ENCODE assay signal across 8 mouse cellular contexts in the genomic region with DNA sequence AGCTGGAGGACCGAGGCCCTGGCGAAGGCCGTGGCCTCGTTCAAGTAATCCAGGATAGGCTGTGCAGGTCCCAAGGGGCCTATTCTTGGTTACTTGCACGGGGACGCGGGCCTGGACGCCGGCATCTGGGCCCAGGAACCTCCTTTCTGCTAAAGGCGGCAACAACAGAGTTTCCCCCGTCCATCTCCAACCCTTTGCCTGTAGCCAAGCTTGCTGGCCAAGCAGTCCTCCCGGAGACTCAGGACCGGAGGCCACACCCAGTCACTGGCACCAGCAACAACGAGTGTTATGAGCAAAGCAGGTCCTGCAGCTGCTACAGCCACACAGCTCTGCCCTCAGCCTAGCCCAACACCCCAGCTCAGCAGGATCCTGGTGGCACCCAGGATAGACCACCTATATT. TPM values are rescaled to one million over a fixed set of nuclear protein-coding genes. Genes with fewer than 3 reads are reported as not detected.
DNase-seq lines count a peak whose midpoint lies in the region; ATAC-seq and TF ChIP-seq lines count a peak whose summit lies in the region.

No protein-coding gene starts in this region.

- WGBS in neural tube, embryonic 13.5 days: 75% methylated on average over 14 of the region's 14 CpGs
- 74% methylated on average over 14 of the region's 14 CpGs for WGBS in kidney, postnatal 0 days
- 73% methylated on average over 14 of the region's 14 CpGs for WGBS in stomach, postnatal 0 days
- 85% methylated on average over 14 of the region's 14 CpGs for WGBS in liver, postnatal 0 days (ENCODE audit: insufficient replicate concordance)

- no peak for ATAC-seq in neural tube, embryonic 13.5 days (ENCODE audit: low read depth)
- no peak for ATAC-seq in kidney, postnatal 0 days (replicated peaks; ENCODE audit: low FRiP score, low read depth)
- no peak for ATAC-seq in stomach, postnatal 0 days (ENCODE audit: low FRiP score, low TSS enrichment)
- no peak for ATAC-seq in liver, postnatal 0 days

- H3K27me3 ChIP-seq in neural tube, embryonic 13.5 days: no peaks in the 10 kb centered on the region
- H3K27me3 ChIP-seq in kidney, postnatal 0 days (ENCODE audit: insufficient read depth, low read length): no peaks in the 10 kb centered on the region
- H3K27me3 ChIP-seq in stomach, postnatal 0 days (ENCODE audit: control insufficient read depth, insufficient read depth, low read length): no peaks in the 10 kb centered on the region
- H3K27me3 ChIP-seq in liver, postnatal 0 days (ENCODE audit: insufficient read depth, low read length): no peaks in the 10 kb centered on the region

- H3K36me3 ChIP-seq in neural tube, embryonic 13.5 days: peaks cover 3% of the 10 kb centered on the region; the same call in 1 of the 2 replicates
- peaks cover 31% of the 10 kb centered on the region for H3K36me3 ChIP-seq in kidney, postnatal 0 days (ENCODE audit: insufficient read depth, low read length)
- peaks cover 12% of the 10 kb centered on the region for H3K36me3 ChIP-seq in stomach, postnatal 0 days (ENCODE audit: control insufficient read depth, insufficient read depth, low read length)
- peaks cover 22% of the 10 kb centered on the region for H3K36me3 ChIP-seq in liver, postnatal 0 days (replicated peaks; ENCODE audit: insufficient read depth, low read length)

- peaks cover 60% of the 10 kb centered on the region for H3K4me1 ChIP-seq in neural tube, embryonic 13.5 days (replicated peaks)
- peaks cover 7% of the 10 kb centered on the region; the same call in 1 of the 2 replicates for H3K4me1 ChIP-seq in kidney, postnatal 0 days (replicated peaks; ENCODE audit: insufficient read depth, low read length)
- H3K4me1 ChIP-seq in stomach, postnatal 0 days (replicated peaks; ENCODE audit: control insufficient read depth, insufficient read depth): no peaks in the 10 kb centered on the region
- no peaks in the 10 kb centered on the region for H3K4me1 ChIP-seq in liver, postnatal 0 days (ENCODE audit: insufficient read depth)

- DNase-seq in neural tube, embryonic 10.5 days (ENCODE audit: extremely low spot score, low spot score): no peak
- DNase-seq in gastrocnemius, postnatal 36 days: peak; percentile 72 to 78
- no peak for DNase-seq in kidney, postnatal 0 days (ENCODE audit: low spot score)
- no peak for DNase-seq in stomach, postnatal 0 days (ENCODE audit: low spot score)
- DNase-seq in liver, postnatal 0 days: no peak
- DNase-seq in cerebellum, adult 9-11 months: no peak
- DNase-seq in frontal cortex, postnatal 25 days (ENCODE audit: low spot score in 2 of 2): no peak

- 0 out of 2 replicates have a peak overlapping the region, but pooled peaks have one; percentile 9 for H3K9ac ChIP-seq in neural tube, embryonic 13.5 days
- no peak overlapping the region for H3K9ac ChIP-seq in kidney, postnatal 0 days (ENCODE audit: low read depth, low read length)
- peak overlapping the region; percentile 13; the same call in 1 of the 2 replicates for H3K9ac ChIP-seq in stomach, postnatal 0 days (ENCODE audit: low read length)
- no peak overlapping the region for H3K9ac ChIP-seq in liver, postnatal 0 days (replicated peaks)

- TF ChIP-seq EP300 in stomach, postnatal 0 days (optimal IDR thresholded peaks at IDR 0.05): no peak
- no peak for TF ChIP-seq EP300 in liver, postnatal 0 days (IDR thresholded peaks at IDR 0.05; ENCODE audit: low read depth)

- no peak for TF ChIP-seq CTCF in kidney, postnatal 0 days (IDR thresholded peaks at IDR 0.05; ENCODE audit: low read depth)
- TF ChIP-seq CTCF in stomach, postnatal 0 days (IDR thresholded peaks at IDR 0.05; ENCODE audit: low read depth): no peak
- TF ChIP-seq CTCF in liver, postnatal 0 days (IDR thresholded peaks at IDR 0.05; ENCODE audit: low read depth): no peak

- no peaks in the 10 kb centered on the region for H3K9me3 ChIP-seq in neural tube, embryonic 13.5 days
- no peaks in the 10 kb centered on the region for H3K9me3 ChIP-seq in kidney, postnatal 0 days (replicated peaks; ENCODE audit: low read length)
- H3K9me3 ChIP-seq in stomach, postnatal 0 days (ENCODE audit: control insufficient read depth, low read length): no peaks in the 10 kb centered on the region
- H3K9me3 ChIP-seq in liver, postnatal 0 days (ENCODE audit: low read length): no peaks in the 10 kb centered on the region

- H3K27ac ChIP-seq in neural tube, embryonic 13.5 days (replicated peaks): peak overlapping the region; percentile 82
- 0 out of 2 replicates have a peak overlapping the region, but pooled peaks have one; percentile 2 for H3K27ac ChIP-seq in kidney, postnatal 0 days
- no peak overlapping the region for H3K27ac ChIP-seq in stomach, postnatal 0 days (replicated peaks)
- H3K27ac ChIP-seq in liver, postnatal 0 days (ENCODE audit: low read depth): no peak overlapping the region

- no peak overlapping the region for H3K4me2 ChIP-seq in neural tube, embryonic 13.5 days
- no peak overlapping the region for H3K4me2 ChIP-seq in kidney, postnatal 0 days (ENCODE audit: low read length)
- no peak overlapping the region for H3K4me2 ChIP-seq in stomach, postnatal 0 days (replicated peaks; ENCODE audit: low read depth)
- no peak overlapping the region for H3K4me2 ChIP-seq in liver, postnatal 0 days (ENCODE audit: low read depth, low read length)

- H3K4me3 ChIP-seq in neural tube, embryonic 13.5 days: no peak overlapping the region
- H3K4me3 ChIP-seq in kidney, postnatal 0 days (replicated peaks; ENCODE audit: low read depth, low read length): no peak overlapping the region
- H3K4me3 ChIP-seq in stomach, postnatal 0 days (ENCODE audit: low read depth, low read length): no peak overlapping the region
- H3K4me3 ChIP-seq in liver, postnatal 0 days (ENCODE audit: low read depth, low read length): no peak overlapping the region

- intact Hi-C loops in gastrocnemius, postnatal 36 days (cut with DNase I): no loop called here

RNA-seq across cellular contexts. Expression of gene Vill, which starts 20.8 kb away (rescaled TPM):
- 6.8 and 6.9 TPM in 2 replicates for polyA plus RNA-seq in neural tube, embryonic 13.5 days (2015; fragmentation: Nextera tagmentation; extraction: Ambion mirVana)
- total RNA-seq in gastrocnemius, postnatal 36 days (2021): under 1 TPM; 0.18 to 0.81 TPM
- 38.8 and 41.8 TPM in 2 replicates for polyA plus RNA-seq in kidney, postnatal 0 days (2015; fragmentation: Nextera tagmentation; extraction: Ambion mirVana)
- 55.0 and 61.3 TPM in 2 replicates for polyA plus RNA-seq in stomach, postnatal 0 days (2015; fragmentation: Nextera tagmentation; extraction: Ambion mirVana)
- polyA plus RNA-seq in liver, postnatal 0 days (2015; fragmentation: Nextera tagmentation; extraction: Ambion mirVana): 8.3 and 9.3 TPM in 2 replicates

Comparison
In these comparisons a context has a peak if more than half of its experiments do, and no peak if none do; other contexts are left out.
1. H3K27ac ChIP-seq: peak in neural tube, embryonic 13.5 days (single experiment) and kidney, postnatal 0 days (single experiment); none in stomach, postnatal 0 days (single experiment) and liver, postnatal 0 days (single experiment).
2. H3K9ac ChIP-seq: peak in neural tube, embryonic 13.5 days (single experiment) and stomach, postnatal 0 days (single experiment); none in kidney, postnatal 0 days (single experiment) and liver, postnatal 0 days (single experiment).
3. DNase-seq: peak in gastrocnemius, postnatal 36 days (2 of 2); none in neural tube, embryonic 10.5 days (single experiment), kidney, postnatal 0 days (single experiment), stomach, postnatal 0 days (single experiment), liver, postnatal 0 days (single experiment), cerebellum, adult 9-11 months (single experiment) and frontal cortex, postnatal 25 days (0 of 2).